Mouse (Mus musculus) heart, postnatal 4 days (tissue): ENCODE results near the gene Iqsec3. TPM values are rescaled to one million over a fixed set of nuclear protein-coding genes. Genes with fewer than 3 reads are reported as not detected.

Source experiments
- DNase-seq: peaks from one replicate; pipeline ENCODE4 v3.0.0; 2021
- total RNA-seq, 2 experiments: library from RNA; stranded (reverse); gene quantifications; 2 replicates each; pipeline ENCODE4 v1.2.3; 2021

Gene Iqsec3
- under 1 TPM; 0.19 to 0.32 TPM for total RNA-seq

DNA sequence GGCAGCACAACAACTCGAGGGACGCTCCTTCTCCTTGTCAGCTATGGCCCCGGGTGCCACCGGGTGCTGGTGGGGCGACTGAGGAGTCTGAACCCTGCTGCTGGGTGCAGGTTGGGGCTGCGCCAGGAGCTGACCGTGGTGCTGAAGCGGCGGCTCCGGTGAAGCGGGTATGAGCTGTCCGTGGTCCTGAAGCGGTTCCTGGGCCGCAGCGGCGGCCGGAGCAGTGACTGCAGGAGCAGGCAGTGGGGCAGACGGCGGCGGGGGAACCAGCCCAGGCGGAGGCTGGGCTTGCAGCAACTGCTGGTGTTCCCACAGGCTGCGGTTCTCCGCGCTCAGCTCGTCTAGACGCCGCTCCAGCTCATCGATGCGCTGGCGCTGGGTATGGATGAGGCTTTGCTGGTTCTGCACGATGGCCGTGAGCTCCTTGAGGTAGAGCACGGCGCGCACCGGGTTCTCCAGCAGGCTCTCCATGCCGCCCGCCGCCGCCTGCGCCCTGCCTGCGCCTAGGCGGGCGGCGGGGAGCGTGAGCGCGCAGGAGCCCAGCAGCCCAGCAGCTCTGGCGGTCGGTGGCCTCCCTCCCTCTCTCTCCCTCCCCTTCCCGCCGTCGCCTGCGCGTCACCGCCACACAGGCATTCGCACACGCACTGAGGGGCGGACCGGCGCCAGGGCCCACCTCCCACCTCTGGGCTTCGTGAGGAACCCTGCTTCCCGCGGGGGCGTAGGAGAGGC lies at the start of gene Iqsec3:
Gene Iqsec3, minus strand, starts transcription at position 586 of the 729 bp plus-strand sequence.
- DNase-seq, result peak; percentile 98

DNA sequence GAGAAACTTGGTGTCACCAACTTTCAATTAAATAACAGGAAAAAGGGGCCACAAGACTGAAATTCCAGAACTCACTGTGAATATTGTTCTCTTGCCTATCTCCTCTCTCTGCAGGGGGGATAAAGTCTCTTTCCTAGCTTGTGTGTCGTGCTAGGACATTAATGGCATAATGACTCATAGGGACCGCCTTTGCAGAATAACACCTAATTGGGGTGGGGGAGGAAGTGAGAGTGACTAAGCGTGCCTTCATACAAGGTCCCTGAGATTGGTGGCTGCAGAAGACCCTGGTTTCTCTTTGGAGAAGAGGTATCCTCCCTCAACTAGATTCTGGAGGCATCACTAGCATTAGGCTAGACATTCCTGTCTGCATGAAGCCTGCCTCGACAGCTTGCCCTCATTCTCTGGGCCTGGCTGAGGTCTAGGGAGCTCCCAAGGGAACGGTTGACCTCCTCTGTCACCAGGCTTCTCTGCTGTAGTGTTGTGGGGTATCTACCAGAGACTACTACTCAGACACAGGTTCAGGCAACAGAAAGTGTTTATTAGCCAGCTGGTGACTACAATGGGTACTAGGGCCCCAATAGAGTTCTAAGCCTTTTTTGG lies 48.7 kb upstream of the Iqsec3 start:
- no peak for DNase-seq

DNA sequence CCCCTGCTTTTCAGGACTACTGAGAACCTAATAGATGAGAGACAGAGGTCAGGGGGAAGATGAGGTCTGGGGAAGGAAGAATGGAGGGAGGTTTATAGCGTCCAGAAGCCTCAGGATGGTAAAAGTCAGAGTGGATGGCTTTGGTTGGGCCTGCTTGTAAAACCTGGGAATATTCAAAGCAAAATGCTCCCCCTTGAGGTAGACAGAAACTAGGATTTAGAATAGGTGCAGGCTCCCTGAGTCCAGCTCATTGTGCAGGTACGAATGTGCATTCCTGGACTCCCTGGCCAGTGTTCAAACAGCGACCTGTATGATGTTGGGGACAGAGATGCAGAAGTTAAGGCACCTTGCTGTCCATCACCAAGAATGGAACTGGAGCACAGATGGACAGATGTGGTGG lies 47.6 kb upstream of the Iqsec3 start:
- no peak for DNase-seq

DNA sequence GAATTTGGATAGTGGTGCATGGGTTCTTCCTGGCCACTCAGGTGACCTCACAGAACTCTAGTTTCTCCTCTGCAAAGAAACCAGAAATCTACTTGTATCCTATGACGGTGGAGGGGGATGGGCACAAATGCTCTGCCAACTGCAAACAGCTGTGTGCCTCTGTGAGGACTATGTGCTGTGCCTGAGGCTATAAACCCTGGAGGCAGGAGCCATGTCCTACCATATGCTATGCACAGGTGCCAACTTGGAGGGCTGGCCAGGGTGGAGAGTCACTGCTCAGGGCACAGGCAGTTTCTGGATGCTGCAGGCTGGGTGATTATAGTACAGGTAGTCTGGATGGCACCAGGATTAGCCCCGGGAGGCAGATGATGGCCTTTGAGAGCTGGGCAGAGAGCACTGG lies 46.4 kb upstream of the Iqsec3 start:
- DNase-seq, result no peak

DNA sequence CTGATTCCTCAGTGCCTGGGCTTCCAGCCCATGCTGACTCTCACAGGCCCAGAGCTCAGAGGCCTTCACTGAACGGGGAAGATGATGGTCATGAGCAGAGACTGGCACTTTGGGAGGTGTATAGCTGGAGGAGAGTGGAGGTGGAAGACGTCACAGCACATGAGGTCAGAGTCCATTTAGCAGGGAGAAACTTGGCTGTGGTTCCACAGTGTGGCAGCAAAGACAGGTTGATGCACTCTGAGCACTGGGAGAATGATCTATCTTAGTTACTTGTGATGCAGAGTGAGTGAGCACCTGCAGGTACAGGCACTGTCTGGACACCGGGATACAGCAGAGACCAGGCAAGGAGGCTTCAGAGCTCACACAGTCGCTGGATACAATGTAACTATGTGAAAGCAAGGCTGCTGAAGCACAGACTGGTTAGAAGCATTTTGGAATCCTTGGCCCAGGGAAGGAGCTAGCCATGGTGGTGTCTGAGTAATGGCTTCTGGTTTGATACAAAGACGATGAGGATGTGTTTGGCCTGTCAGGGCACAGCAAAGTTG lies 45.9 kb upstream of the Iqsec3 start:
- no peak for DNase-seq

DNA sequence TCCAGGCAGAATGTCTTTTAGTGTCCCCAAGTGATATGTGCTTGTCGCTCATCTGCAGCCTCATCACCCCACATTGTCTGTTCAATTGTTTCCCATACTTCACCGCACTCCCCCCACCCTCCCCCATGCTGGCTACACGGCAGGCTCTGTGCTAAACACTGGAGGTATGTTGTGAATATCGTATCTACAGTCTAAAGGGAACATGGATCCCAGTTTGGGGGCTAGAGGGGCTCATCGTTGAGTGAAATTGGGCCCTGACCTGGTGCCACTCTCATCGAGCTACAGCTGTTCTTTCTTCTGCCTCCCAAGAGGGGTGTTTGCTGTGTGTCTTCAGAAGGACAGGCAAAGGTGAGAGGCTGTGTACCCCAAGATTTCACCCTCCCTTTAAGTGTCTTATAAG lies 44.2 kb upstream of the Iqsec3 start:
- no peak for DNase-seq

DNA sequence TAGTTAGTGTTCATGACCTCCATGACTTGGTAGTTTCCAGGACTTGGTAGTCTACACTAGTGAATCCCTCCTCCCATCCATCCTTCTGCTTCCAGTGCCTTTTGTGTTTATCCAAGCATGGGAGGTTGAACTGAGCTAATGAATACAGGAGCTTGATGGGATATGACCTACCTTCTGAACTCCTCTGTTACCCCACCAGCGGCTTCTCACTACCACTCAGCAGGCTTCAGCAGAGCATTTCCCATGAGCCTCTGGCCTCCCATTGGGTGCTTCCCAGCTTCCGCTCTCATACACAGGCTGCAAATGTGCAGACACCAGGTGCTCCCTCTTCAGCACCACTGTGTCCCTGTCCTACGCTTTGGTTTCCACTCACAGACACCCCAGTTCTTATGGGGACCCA lies 36.9 kb upstream of the Iqsec3 start:
- DNase-seq, result no peak

DNA sequence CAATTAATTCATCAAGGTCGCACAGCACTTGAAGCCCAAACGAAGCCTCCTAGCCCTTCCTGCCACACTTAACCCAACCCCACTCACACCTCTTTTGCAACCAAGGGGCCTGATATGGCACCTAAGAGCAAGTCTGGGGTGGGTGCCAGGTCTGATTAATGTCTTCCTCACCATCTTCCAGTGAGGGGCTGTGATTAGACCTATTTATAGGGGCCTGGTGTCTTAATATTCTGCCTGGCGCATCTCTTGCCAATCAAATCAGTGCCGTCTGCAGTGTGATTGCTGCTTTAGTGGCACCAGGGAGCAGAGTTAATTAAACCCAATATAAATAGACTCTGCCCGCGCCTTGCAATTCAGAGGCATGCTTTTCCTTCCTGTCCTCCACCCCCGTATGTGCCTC lies 36.4 kb upstream of the Iqsec3 start:
- DNase-seq, result no peak

DNA sequence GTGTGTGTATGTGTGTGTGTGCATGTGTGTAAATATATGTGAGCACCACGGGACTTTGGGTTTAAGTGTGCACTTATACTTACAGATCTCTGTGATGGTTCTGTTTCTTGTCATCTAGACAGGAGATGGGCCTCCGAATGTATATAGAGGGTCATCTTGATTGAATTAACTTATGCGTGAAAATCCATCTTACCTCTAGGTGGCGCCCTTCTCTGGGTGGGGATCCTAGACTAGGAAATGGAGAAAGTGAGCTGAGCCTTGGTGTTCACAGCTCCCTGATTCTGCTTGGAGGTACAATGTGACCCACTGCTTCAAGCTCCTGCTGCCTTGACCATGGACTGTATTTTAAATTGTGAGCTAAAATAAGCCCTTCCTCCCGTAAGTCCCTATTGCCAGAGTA lies 34.8 kb upstream of the Iqsec3 start:
- DNase-seq, result no peak

DNA sequence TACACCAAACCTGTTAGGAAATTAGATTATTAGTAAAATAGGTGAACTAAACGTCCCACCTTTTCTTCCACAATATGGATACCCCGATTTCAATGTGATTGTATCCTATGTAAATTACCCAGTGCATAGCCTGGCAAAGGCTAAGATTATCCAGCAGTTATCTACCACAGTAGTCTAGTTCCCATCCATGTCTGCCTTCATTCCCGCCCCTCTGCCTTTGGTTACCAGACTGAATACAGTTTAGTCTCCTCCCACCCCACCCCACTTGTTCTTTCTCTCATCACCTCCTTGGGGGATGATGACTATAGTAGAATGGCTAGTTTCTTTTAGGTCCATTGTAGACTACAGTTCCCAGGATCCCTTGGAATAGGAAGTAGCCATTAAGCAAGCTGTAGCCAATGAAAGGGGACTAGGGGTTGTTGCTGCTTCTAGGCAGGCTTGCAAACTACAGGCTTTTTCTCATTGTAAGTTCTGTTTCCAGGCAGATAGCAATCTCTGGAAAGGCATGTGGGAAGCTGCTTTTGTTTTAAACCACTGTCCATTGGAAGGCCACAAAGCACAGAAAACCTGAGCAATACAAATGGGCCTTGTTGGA lies 27.7 kb upstream of the Iqsec3 start:
- no peak for DNase-seq

DNA sequence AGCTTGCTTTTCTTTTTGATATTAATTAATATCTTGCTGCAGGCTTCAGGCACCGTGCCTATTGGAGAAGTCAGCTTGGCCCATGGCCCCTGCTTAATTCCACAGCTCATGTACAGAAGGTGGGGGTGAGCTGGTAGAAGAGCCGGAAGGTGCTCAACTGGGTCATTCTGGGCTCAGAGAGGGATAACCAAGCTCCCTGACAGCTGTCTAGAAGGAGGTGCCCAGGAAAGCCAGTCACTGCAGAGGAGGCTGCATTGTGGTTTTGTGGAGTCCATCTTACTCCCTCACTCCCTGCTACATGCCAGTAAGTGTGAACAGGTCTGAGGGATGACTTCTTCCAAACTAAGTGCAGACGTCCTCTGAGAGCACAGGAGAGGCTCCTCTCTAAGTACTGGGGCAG lies 26.4 kb upstream of the Iqsec3 start:
- no peak for DNase-seq

DNA sequence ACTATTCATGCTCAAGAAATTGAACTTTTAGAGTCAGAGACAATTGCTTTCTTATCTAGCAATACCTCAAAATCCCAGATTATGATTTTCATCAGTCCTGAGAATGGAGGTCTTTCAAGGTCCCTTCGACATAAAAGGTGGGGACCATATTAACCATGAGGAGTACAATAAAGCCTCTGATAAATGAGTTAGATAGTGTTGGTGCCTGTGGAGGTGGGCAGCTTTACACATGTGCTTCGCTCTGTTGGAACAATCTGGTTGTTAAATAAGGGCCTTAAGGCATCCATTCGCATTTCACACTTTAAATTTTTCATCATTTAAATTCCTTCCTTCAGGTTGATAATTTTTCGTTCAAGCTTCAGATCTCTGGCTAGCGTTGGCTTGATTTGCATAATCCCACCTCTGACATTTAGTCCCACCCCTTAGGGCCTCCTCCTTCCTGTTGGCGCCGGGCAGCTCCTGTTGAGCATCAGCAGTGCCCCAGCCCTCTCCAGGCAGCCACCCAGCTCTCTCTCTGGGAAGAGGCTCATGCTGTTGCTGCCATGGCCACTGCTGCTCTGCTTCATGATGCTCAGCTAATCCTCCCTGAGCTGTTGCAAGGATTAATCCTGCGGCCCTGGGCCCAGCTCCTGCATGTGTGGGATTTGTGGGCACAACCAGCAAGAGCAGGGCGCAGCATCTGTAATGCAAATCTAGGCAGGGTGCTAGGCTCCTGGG lies 25.5 kb upstream of the Iqsec3 start:
- DNase-seq, result no peak

DNA sequence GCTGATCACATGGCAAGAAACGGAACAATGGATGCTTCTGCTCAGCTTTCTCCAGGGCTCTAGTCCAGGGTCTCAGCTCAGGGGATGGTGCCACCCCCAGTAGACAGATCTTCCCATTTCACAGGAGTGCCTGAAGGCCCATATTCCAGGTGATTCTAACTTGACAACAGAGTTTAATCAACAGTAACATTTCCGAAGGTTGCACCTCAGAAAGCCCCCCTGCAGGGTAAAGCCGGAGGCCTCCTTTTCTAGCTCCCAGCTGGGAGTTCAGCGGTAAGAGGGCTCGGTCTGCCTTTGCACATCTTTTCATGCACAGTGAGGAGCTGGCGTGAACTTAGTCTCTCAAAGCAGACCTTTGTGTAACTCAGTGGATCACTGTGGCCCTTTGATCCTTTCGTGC lies 22.1 kb upstream of the Iqsec3 start:
- DNase-seq, result no peak

DNA sequence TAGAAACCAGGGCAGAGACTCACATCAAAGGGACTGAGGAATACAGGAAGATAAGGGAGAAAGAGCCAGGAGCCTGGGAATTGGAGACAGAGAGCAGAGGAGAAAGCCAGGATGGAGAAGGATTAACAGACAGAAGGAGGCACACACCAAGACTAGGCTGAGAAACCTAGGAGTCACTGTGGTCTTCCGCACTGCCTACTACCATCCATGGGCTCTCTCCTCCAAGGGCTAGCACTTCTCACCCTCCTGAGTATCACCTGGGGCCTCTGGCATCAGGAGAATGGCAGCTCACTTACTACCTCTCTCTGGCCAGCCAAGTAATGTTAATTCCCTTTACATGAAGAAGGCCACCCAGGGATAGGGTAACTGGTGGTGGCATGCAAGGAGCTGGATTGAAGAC lies 21.5 kb upstream of the Iqsec3 start:
- DNase-seq, result no peak

DNA sequence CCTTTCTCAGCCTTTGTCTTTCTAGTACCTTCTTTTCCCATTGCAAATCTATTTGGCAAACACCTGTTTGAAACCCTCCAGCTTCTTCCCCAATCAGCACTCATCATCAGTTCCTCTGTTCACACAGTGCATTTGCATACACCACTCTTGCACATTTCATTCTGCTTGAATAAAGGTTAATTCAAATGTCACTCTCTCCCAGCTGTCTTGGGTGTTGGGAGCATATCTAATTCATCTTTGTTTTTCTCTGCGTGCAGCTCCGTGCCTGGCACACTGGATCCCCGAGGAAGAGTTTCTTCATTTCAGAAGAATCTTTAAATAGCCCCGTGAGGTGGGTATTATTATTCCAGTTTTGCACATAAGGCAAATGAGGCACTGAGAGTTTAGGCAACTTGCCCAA lies 20.8 kb upstream of the Iqsec3 start:
- no peak for DNase-seq

DNA sequence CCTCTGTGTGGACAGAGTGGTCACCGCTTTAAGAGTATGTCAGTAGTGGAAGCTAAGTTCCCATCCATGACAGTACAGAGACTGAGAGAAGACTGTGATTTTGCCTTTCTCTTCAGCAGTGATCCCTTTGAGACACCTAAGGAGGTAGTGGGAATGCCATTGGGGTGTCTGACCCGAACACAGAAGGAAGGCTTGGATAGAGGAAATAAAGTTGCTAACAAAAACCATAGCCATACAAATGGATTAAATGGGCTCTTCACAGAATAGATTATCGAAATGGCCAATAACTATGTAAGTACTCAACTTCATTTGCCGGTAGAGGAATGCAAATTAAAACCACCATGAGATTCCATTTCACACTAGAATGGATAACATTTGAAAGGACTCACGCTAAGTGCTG lies 17.9 kb upstream of the Iqsec3 start:
- DNase-seq, result no peak

DNA sequence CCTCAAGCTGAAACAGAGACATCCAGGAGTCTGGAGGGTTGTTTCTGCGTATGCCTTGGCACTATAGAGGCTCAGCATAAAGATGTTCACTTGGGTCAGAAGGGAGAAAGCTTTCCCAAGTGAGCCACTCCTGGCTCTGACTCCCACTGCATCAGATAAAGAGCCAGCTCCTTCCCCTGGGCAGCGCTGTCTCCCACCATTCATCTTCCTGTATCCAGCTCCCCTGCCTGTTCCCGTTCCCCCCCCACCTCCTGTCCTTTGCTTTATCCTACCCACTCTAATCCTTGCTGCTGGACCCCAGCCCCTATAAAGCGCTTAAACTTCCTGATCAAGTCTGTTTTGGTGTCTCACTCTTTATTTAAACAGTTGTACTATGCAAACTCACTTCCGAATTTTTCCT lies 1.2 kb downstream of the Iqsec3 start:
- DNase-seq, result no peak

DNA sequence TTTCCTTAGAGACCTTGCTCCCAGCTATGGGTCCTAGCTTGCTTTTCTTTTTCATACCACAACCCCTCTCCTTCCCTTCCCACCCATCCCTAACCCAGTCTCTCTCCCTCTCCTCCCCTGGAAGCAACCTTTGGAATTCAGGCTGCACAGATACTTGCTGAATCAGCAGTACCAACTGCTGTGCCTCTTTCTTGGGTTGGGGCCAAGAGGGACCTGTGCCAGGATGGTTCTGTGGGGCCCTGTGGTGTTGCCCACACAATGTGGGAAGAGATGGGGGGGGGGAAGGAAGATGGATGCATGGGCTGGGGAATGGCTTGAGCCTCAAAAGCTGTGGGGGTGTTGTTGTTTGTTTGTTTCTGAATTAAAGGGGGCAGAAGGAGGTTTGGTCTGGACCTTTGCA lies 5.2 kb downstream of the Iqsec3 start:
- no peak for DNase-seq

DNA sequence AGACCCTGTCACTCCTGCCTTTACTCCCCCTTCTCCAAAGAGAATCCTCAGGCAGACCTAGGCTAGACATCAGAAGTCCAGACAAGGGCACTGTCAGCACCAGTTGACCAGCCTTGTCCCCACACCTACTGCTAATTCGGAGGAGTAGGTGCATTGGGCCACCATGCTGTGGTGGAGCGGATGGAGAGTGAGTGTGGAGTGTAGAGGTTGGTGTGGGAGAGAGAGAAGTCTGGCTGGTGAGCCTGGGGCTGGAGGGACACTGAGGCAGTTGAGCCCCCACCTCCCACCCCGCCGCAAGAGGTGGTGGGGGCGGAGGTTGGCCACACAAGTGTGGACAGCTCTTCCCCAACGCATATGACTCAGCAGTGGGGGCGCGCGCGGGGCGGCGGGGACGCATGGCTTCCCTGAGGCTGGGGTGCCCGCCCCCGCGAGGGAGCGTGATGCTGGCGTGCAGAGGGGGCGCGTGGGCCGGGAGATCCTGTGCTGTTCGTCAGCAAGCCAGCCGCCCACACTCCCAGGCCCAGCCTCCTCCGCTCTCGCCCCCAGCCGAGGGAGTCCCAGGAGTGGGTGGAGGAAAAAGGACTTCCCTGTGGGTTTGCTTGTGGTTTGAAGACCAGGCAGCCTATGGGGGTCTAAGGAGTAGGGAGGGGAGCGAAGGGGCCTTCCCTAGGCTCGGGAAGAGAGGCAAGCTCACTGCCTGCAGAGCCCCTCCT lies 10.7 kb downstream of the Iqsec3 start:
- no peak for DNase-seq

DNA sequence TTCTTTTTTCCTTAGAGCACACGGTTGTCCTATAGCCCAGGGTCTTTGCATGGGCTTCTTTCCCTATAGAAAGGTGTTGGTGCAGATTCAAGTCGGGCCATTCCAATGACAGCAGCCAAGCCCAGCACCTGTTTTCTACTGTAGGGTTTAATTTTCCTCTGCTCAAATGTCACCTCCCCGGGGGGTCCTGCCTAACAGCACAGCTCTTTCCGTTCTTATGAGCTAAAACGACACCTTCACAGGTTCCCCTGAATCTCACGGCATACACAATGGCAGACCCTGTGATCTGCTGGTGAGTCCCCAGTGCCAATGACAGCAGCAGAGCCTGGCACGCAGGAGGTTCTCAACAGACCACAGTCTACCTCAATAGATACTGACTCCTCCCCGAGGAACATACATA lies 16.1 kb downstream of the Iqsec3 start:
- no peak for DNase-seq

DNA sequence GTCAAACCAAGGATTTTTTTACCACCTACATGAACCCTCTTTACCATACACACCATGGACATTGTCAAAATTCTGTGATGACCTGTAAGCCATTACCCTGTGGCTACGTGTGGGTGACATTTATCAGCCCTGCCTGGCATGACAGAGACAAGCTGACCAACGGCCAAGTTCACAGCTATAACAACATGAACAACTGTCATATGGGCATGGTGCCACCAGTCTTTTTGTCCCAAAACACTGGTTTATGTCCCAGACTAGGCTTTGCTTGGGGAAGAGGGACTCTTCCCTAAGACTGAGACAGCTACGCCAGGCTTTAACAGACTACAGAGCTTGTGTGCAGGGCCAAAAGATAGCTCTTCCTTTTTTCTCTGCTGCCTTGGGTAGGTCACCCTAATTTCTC lies 16.8 kb downstream of the Iqsec3 start:
- no peak for DNase-seq
